Mouse (Mus musculus) heart, embryonic 14.5 days (tissue): ENCODE measurements around the gene Lifr. TPM values are rescaled to one million over a fixed set of nuclear protein-coding genes. Genes with fewer than 3 reads are reported as not detected.
A peak's percentile ranks its signal among the peaks of the same experiment; 100 is the strongest.

Experiments used
- ATAC-seq: fragments of 200-750 bp; cut with Nextera tagmentation; 2 replicates; pipeline ENCODE4 v1.8.0; 2017; ENCODE audit warnings: low read depth, moderate TSS enrichment; ENCODE audit not compliant: insufficient number of reproducible peaks, insufficient read depth, low FRiP score
- H3K27ac ChIP-seq, 2 experiments: fragments of 200-500 bp in 1 of 2; fragments of 300-500 bp in 1 of 2; sonication (generic) in 1 of 2; replicated peaks in 1 of 2; 2 replicates each; pipeline ENCODE4 v1.5.1; 2012 to 2014; ENCODE audit warnings: low read depth in 2 of 2, low read length in 2 of 2, control low read depth in 1 of 2, mild to moderate bottlenecking in 1 of 2, mixed read lengths in 1 of 2; ENCODE audit not compliant: control insufficient read depth in 1 of 2, insufficient read depth in 1 of 2
- H3K27me3 ChIP-seq: fragments of 300-500 bp; sonication (generic); 2 replicates; pipeline ENCODE4 v1.6.1; 2014; ENCODE audit warnings: mild to moderate bottlenecking, low read length, control low read depth; ENCODE audit not compliant: control insufficient read depth, insufficient read depth
- H3K36me3 ChIP-seq: fragments of 300-500 bp; sonication (generic); 2 replicates; pipeline ENCODE4 v1.6.1; 2014; ENCODE audit warnings: mild to moderate bottlenecking, control low read depth, low read length, mixed read lengths; ENCODE audit not compliant: control insufficient read depth, insufficient read depth
- H3K4me1 ChIP-seq, 2 experiments: fragments of 200-500 bp in 1 of 2; fragments of 300-500 bp in 1 of 2; sonication (generic) in 1 of 2; 2 replicates each; pipeline ENCODE4 v1.6.1; 2012 to 2014; ENCODE audit warnings: low read length in 2 of 2, control low read depth in 1 of 2, mixed read lengths in 1 of 2; ENCODE audit not compliant: control insufficient read depth in 2 of 2, insufficient read depth in 2 of 2
- H3K4me2 ChIP-seq: fragments of 300-500 bp; sonication (generic); 2 replicates; pipeline ENCODE4 v1.6.1; 2014; ENCODE audit warnings: mild to moderate bottlenecking, low read length
- H3K4me3 ChIP-seq, 2 experiments: fragments of 200-500 bp in 1 of 2; fragments of 300-500 bp in 1 of 2; sonication (generic) in 1 of 2; 2 replicates each; pipeline ENCODE4 v1.5.1; 2012 to 2014; ENCODE audit warnings: low read length in 2 of 2, mild to moderate bottlenecking in 2 of 2, control low read depth in 1 of 2, low read depth in 1 of 2, moderate library complexity in 1 of 2; ENCODE audit not compliant: control insufficient read depth in 1 of 2, insufficient read depth in 1 of 2
- H3K9ac ChIP-seq: fragments of 300-500 bp; sonication (generic); 2 replicates; pipeline ENCODE4 v1.6.1; 2014; ENCODE audit warnings: mild to moderate bottlenecking, low read length
- H3K9me3 ChIP-seq: fragments of 300-500 bp; sonication (generic); 2 replicates; pipeline ENCODE4 v1.6.1; 2016; ENCODE audit warnings: low read length, control low read depth; ENCODE audit not compliant: control insufficient read depth
- WGBS: fragments of 180-500 bp; shearing (Covaris S2); extraction: QIAGEN DNeasy Blood & Tissue Kit; methylation state at CpG from one replicate; pipeline ENCODE4 v1.1.7; 2014; 5-methylcytosine and 5-hydroxymethylcytosine counted together
- polyA plus RNA-seq: library from polyadenylated mRNA; unstranded; fragments of >200 nt; fragmentation: Nextera tagmentation; extraction: Ambion mirVana; gene quantifications from 2 replicates; pipeline ENCODE4 v1.2.1, GENCODE M21; 2014

Gene Lifr
- polyA plus RNA-seq, 1 experiment from 2014 or later, result 36.4 TPM

DNA sequence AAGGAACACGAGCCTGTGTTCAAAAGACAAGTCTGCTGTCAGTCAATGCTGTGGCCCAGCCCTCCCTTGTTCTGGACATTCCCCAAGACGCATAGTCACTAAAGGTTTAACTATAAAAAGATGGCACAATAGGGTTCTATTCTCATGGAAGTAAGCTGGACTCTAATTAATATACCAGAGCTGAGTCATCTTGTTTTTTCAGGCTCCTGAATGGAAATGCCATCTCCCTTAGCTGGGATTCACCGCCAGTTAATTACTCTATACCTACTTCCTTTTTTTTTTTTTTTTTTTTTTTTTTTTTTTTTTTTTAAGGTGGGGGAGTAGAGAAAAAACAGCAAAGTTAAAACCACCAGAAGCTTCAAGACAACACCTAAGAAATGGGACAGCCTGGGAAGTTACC is 33.6 kb upstream of the Lifr start:
- Histone ChIP-seq H3K4me1 (peaks cover 0 to 7% of the 10 kb centered on the region in 2 experiments; a peak in 2 of 4 replicates), H3K4me2 (no peak overlapping the region), H3K36me3 (no peaks in the 10 kb centered on the region), H3K9ac (no peak overlapping the region), H3K27ac (no peak overlapping the region), H3K4me3 (no peak overlapping the region), H3K27me3 (no peaks in the 10 kb centered on the region), H3K9me3 (no peaks in the 10 kb centered on the region)
- 56% methylated on average over 3 of the region's 3 CpGs for WGBS
- no peak for ATAC-seq

DNA sequence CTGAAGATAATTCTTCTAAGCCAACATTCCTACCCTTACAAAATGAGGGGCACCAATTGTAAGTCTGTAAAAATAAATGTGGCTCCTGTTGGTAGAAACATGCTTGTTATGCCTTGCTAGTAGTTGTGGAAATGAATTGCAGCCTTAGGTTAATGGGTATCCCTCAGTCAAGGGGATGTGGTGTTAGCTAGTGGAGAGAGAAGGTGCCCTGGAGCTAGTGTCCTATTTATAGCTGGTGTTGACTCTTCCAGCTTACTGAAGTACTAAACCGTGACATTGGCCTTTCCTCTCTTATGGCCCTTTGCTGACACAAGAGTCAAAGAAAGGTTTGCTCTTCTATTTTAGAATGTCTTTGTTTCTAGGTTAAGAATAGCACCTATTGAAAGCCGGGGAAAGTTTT is 29.9 kb upstream of the Lifr start:
- Histone ChIP-seq H3K9me3 (no peaks in the 10 kb centered on the region), H3K4me1 (peaks cover 2 to 12% of the 10 kb centered on the region in 2 experiments; a peak in 3 of 4 replicates), H3K4me2 (no peak overlapping the region), H3K4me3 (no peak overlapping the region), H3K27ac (peak overlapping the region in 1 of 2 experiments; percentile 45; a peak in 3 of 4 replicates), H3K36me3 (no peaks in the 10 kb centered on the region), H3K9ac (no peak overlapping the region), H3K27me3 (no peaks in the 10 kb centered on the region)
- ATAC-seq, result no peak
- 25% methylated on average over 2 of the region's 2 CpGs for WGBS

DNA sequence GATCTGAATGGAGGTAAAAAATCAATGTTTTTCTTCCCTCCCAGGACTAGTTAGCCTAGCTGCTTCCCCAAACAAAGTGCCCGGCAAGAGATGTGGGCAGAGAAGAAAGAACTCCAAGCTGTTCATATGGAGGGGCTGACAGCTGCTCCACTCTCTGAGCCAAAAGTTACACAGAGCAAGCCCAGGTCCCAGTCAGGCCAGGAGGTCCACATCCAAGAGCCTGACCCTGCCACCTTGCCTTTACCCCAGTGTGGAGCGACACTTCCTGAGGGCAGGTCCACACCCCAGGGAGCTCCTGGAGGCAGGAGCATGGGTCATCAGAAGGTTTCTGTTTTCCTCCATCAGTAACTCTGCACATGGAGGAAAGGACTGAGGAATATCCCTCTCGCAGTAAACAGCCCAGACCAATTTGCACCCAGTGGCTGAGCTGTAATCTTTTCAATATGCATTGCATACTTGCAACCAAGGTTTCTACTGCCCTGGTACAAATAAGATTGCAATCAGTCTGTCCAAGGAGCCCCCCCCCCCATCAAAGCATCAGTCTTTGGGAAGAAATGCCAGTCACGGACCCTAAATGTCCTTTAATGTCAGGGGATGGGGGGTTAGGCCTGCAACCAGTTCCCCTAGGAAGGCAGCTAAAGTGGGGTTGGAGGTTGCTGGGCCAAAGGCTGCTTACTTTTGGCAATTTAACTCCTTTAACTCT is 28.3 kb upstream of the Lifr start:
- Histone ChIP-seq H3K36me3 (no peaks in the 10 kb centered on the region), H3K4me2 (no peak overlapping the region), H3K9ac (no peak overlapping the region), H3K4me3 (no peak overlapping the region), H3K9me3 (no peaks in the 10 kb centered on the region), H3K27me3 (no peaks in the 10 kb centered on the region), H3K27ac (no peak overlapping the region), H3K4me1 (peaks cover 2 to 12% of the 10 kb centered on the region in 2 experiments; a peak in 3 of 4 replicates)
- no peak for ATAC-seq
- 66% methylated on average over 4 of the region's 4 CpGs for WGBS

GRCm38 (mm10) chr15:7062698-7063009 is 27.8 kb upstream of the Lifr start:
- no peaks in the 10 kb centered on the region for H3K36me3 ChIP-seq
- peaks cover 2 to 12% of the 10 kb centered on the region in 2 experiments; a peak in 3 of 4 replicates for H3K4me1 ChIP-seq
- H3K4me2 ChIP-seq, result no peak overlapping the region
- no peaks in the 10 kb centered on the region for H3K27me3 ChIP-seq
- no peak for ATAC-seq
- no peak overlapping the region for H3K4me3 ChIP-seq
- no peaks in the 10 kb centered on the region for H3K9me3 ChIP-seq
- no peak overlapping the region for H3K9ac ChIP-seq
- H3K27ac ChIP-seq, result no peak overlapping the region
- WGBS, result 98% methylated on average over 1 of the region's 1 CpGs

GRCm38 (mm10) chr15:7063521-7064240 is 26.7 kb upstream of the Lifr start:
- no peak overlapping the region for H3K27ac ChIP-seq
- no peak overlapping the region for H3K4me2 ChIP-seq
- no peak overlapping the region for H3K9ac ChIP-seq
- peaks cover 2 to 12% of the 10 kb centered on the region in 2 experiments; a peak in 3 of 4 replicates for H3K4me1 ChIP-seq
- H3K9me3 ChIP-seq, result no peaks in the 10 kb centered on the region
- H3K4me3 ChIP-seq, result no peak overlapping the region
- H3K36me3 ChIP-seq, result no peaks in the 10 kb centered on the region
- no peak for ATAC-seq
- WGBS, result 66% methylated on average over 9 of the region's 9 CpGs
- H3K27me3 ChIP-seq, result no peaks in the 10 kb centered on the region

DNA sequence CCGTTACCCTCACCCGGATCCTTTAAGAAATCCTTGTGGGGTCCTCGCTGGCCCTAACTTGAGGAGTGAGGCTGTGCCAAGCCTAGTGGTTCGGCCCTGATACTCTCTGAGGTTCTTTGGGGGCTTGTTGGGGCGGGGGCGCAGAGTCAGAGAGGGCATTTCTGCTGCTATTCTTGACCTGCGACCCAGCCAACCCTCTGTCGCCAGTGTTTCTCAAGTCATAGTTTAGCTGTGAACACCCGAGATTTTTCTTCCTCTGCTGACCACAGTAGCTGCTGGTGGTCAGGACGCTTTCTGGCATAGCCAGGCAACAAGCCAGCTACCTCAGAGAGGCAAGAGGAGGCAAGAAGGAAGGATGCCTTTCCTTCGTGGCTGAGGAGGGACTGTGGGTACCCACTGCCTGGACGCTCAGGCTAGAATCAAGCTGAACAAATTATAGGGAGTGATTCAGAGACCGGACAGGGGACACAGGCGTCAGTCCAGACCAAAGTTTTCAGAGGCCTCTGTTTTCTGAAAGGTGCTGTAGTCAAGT is 25.4 kb upstream of the Lifr start:
- ATAC-seq, result no peak
- 82% methylated on average over 14 of the region's 14 CpGs for WGBS
- Histone ChIP-seq H3K27ac (no peak overlapping the region), H3K9me3 (no peaks in the 10 kb centered on the region), H3K4me1 (peaks cover 2 to 12% of the 10 kb centered on the region in 2 experiments; a peak in 3 of 4 replicates), H3K4me2 (no peak overlapping the region), H3K4me3 (no peak overlapping the region), H3K9ac (no peak overlapping the region), H3K36me3 (no peaks in the 10 kb centered on the region), H3K27me3 (no peaks in the 10 kb centered on the region)

- 89% methylated on average over 5 of the region's 5 CpGs for WGBS
- Histone ChIP-seq H3K36me3 (no peaks in the 10 kb centered on the region), H3K27ac (no peak overlapping the region), H3K4me2 (no peak overlapping the region), H3K9me3 (no peaks in the 10 kb centered on the region), H3K4me3 (no peak overlapping the region), H3K27me3 (no peaks in the 10 kb centered on the region), H3K9ac (no peak overlapping the region), H3K4me1 (peaks cover 2 to 12% of the 10 kb centered on the region in 2 experiments; a peak in 3 of 4 replicates)
- no peak for ATAC-seq
Observed at GRCm38 (mm10) chr15:7065624-7066023, 24.8 kb upstream of the Lifr start.
